Mouse (Mus musculus) 3134 (cell line): ENCODE data around the gene Ampd3.

Source experiments
- DNase-seq: peaks from one replicate; pipeline ENCODE4 v3.0.0-alpha.2; 2011; ENCODE audit warnings: low spot score; ENCODE audit not compliant: insufficient read length; ENCODE audit errors: extremely low read depth

The Ampd3 gene

GRCm38 (mm10) chr7:110796367-110797051, 28.5 kb downstream of the Ampd3 start:
- no peak for DNase-seq

DNA sequence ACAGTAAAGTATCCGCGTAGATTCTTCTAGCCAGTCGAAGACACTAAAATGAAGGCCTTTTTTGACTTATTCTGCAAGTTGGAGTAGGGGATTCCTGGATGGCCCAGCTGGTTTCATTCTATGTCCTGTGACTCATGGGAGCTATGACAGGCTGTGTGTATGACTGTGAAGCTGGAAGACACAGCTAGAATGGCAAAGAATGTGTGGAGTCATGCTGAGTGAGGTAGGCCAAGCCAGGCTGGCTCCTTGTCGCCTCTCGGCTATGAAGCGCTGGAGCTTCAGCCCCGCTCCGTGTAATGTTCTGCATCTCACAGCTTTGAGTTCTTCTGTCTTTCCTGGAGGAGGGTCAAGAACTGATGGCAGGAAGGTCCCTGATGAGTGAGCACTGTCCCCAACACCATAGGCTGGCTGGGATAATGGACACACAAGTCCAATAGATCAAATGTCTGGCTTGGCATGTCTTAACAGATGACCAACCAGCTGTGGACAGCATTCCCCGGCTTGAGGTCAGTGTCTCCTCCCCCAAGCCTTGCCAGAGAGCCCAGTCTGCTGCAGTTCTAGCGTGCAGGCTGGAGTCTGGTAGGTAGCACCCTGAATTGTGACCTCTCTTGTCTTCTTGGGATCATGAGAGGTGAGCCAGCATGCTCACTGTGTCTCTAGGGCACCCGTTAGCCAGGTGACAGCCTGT, 29.9 kb downstream of the Ampd3 start:
- DNase-seq: no peak

DNA sequence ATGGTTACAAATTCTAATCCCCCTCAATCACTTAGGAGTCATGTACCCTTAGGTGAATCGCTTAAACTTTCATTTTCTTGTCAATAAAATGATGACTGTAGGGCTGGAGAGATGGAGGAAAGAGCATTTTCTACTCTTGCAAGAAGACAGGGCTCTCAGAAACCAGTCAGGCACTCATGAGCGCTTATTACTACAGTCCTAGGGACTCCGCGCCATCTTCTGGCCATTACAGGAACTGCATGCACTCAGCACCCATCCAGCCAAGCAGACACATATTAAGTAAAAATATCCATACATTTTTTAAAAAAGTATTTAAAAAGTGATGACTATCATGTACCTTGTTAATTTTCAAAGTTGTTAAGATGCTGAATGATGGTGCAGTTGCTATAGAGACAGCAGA, 33.0 kb downstream of the Ampd3 start:
- no peak for DNase-seq

DNA sequence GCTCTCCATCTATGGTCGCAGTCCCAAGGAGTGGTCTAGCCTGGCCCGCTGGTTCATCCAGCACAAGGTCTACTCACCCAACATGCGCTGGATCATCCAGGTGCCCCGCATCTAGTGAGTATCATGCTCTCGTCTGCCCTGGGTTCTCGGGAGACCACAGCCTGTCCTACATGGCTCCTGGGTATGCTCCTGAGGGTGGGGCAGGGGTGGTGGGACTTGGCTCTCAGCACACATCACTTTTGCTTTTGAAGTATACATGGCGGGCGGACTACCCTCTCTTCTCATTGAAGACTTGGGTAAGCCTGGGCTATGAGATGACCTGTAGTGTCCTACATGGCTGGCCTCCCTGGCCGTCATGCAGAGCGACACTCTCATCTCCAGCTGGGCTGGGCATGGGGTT, 35.1 kb downstream of the Ampd3 start:
- no peak for DNase-seq

- DNase-seq: peak; percentile 40
Observed at GRCm38 (mm10) chr7:110804266-110804665, 36.3 kb downstream of the Ampd3 start.

- DNase-seq: peak; percentile 64
Observed at GRCm38 (mm10) chr7:110807460-110808030, 39.5 kb downstream of the Ampd3 start.

DNA sequence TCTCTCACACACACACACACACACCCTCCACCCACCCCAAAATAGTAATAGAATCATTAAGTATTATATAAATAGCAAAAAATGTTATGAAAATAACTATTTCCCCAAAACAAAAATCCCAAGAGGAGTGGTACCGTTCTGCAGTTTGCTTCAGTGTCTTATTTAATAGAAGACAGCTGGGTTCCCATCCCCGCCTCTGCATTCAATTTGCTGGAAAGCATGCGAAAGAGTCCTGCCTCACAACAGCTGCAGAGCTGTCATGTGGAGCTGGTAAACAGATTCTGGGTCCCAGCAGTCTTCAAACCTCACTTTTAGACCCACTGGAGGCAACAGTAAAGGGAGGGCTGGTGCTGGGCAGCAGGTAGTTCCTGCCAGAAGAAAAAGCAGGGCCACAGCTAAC, 41.0 kb downstream of the Ampd3 start:
- DNase-seq: no peak

- no peak for DNase-seq
Observed at GRCm38 (mm10) chr7:110809585-110810557, 41.9 kb downstream of the Ampd3 start.

GRCm38 (mm10) chr7:110810995-110811394, 43.0 kb downstream of the Ampd3 start:
- no peak for DNase-seq

DNA sequence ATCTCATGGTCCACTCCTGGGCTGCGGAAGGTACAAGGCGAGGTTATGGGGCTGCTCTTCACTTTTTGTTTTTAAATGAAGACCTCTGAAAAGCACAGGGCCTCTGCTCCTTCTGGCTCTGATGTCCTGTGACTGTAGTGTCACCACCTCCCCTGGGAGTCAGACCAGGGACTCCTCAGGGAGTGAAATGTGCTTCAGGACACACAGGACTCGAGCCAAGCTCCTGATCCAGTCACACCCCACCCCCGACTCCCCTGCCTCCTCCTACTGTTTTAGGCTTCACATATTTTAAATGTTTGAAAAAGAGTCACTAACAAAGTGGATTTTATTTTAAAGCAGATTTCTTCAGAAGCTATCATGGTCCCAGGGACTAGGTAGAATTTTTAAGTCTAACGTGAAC, 43.5 kb downstream of the Ampd3 start:
- DNase-seq: no peak

- DNase-seq: no peak
Observed at GRCm38 (mm10) chr7:110813983-110814382, 46.0 kb downstream of the Ampd3 start.

DNA sequence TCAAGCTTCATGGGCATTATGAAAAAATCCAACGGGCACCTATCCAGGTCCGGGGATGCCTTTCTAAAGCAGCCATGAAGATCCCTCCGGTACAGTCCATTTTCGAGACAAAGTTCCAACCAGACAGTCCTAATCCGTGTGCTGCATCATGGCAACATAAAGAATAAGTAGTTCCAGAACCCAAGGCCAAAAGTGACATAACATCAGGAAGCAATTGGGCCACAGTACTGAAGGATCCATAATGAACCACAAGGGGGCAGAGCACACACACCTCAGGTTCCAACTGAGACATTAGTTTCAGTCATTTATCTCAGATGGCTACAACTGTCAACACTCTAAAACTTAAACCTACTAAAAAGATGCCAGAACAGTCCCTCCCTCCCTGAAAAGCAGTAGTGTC, 48.0 kb downstream of the Ampd3 start:
- DNase-seq: no peak

DNA sequence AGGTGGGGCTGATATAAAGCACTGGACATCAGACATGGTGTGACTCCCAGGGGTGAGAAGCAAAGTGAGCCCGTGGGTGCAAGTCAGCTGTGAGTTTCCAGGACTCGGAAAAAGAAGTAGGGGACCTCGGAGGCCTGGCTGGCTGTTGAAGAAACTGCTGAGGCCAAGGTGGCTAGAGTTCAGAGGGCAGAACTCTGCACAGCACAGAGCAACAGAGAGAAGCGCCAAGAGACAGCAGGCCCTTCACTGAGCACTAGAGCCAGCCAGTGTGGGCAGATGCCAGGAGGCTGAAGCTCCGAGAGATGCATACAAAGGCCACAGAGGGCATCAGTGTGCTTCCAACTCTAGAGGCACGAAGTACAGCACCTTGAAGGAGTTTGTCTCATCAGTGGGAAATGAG, 50.2 kb downstream of the Ampd3 start:
- DNase-seq: no peak

- no peak for DNase-seq
Observed at GRCm38 (mm10) chr7:110818787-110819350, 50.9 kb downstream of the Ampd3 start.

DNA sequence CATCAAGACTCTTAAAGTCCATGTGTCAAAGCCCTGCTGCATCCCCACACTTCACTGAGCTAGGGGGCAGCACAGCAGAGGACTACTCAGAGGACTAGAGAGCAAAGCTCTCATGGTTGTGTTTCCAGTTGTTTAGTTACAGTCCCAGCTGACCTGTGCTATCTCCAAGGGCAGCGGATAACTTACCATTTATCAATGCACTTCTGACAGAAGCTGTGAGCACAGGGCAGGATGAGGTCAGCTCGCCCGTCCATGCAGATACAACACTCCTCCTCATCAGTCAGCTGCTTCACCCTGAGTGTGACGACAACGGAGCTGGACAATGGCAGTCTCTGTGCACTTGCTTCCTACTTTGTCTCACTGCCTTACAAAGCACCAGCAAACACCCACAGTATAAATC, 53.1 kb downstream of the Ampd3 start:
- no peak for DNase-seq

DNA sequence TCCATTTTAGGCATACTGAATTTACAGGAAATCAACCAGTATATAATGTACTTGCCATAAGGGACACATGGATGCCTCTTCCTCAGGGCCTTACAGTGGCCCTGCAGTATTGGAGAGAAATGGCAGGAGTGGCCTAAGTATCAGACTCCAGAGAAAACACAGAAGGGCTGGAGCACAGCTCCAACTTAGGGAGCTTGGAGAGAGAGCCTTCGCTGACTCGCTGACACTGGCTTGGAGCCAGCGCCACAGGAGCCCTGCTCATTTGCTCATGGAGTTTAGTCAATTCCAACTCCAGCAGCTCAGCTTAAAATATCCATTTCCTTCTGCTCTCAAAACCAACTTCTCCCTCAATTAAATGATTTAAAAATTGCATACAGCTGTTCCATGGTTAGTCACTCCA, 53.6 kb downstream of the Ampd3 start:
- DNase-seq: no peak

DNA sequence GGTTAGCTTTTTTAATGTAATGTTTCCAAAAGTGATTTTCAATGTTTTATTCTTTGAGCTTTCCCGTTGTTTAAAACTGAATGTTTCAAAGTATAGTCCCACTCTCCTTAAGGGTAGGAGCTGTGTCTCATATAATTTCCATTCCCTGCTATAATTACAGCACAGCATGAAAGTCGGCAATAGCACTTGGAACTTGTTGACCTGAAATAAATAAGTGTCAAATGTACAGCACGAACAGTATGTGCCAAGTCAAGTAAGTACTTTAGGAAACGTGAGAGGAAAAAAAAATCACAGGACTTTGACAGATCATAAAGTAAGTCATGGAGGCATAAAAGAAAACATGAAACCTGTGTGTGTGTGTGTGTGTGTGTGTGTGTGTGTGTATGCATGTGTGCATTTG, 54.0 kb downstream of the Ampd3 start:
- DNase-seq: no peak

DNA sequence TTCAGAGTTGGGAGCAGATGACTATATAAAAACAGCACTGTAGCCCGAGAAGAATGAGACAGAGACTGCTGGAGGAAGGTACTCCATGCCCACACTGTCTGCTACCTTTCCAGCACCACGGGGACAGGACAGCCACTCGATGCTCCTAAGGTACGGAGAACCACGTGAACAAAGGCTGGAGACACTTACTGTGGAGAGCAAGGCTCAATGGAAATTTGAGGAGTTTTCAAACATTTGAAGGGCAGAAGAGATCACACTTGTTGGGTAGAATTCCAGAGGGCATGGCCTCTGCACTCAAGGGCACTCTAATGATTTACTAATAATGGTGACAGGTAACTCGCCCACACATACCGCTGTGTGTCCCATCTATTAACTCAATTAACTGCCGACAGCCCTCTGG, 55.1 kb downstream of the Ampd3 start:
- DNase-seq: no peak

GRCm38 (mm10) chr7:110823593-110823992, 55.6 kb downstream of the Ampd3 start:
- DNase-seq: no peak
